Mouse (Mus musculus): Measurements from ENCODE around the gene Rptor. TPM values are rescaled to one million over a fixed set of nuclear protein-coding genes. Genes with fewer than 3 reads are reported as not detected.

Rptor gene
- total RNA-seq, 2 experiments from 2014 or later = 25.7 to 26.9 TPM

Other genes starting within 250 kb of the Rptor start
- 1 to 10 TPM; 3.2 to 4.5 TPM for gene Sgsh, start 247.4 kb upstream of the Rptor start, total RNA-seq (2021)
- 1 to 10 TPM; 2.7 to 2.9 TPM for gene Slc26a11, start 247.3 kb upstream of the Rptor start, total RNA-seq (2021)
- 1 to 10 TPM; 5.4 to 7.4 TPM for gene Rnf213, start 209.8 kb upstream of the Rptor start, total RNA-seq (2021)
- gene Endov, start 111.6 kb upstream of the Rptor start, total RNA-seq (2021) = 1 to 10 TPM; 7.3 to 8.7 TPM
- gene Nptx1, start 55.2 kb upstream of the Rptor start, total RNA-seq (2021) = under 1 TPM; 0.35 to 0.40 TPM

Data from gastrocnemius, postnatal 14 days (tissue).